Mouse (Mus musculus): Measurements from ENCODE around the gene Mast1.

The Mast1 gene

GRCm38 (mm10) chr8:84936962-84937546, at the start of gene Mast1:
Gene Mast1, minus strand, starts transcription at chr8:84937359.
- DNase-seq: peak; percentile 84

- DNase-seq: no peak
Observed at GRCm38 (mm10) chr8:84986379-84986945, 49.3 kb upstream of the Mast1 start.

- DNase-seq: peak; percentile 93
Observed at GRCm38 (mm10) chr8:84985684-84986378, 48.7 kb upstream of the Mast1 start.

GRCm38 (mm10) chr8:84985049-84985683, 48.0 kb upstream of the Mast1 start:
- no peak for DNase-seq

GRCm38 (mm10) chr8:84984294-84985048, 47.3 kb upstream of the Mast1 start:
- no peak for DNase-seq

- no peak for DNase-seq
Observed at GRCm38 (mm10) chr8:84982499-84983011, 45.4 kb upstream of the Mast1 start.

- DNase-seq: no peak
Observed at GRCm38 (mm10) chr8:84981644-84982498, 44.7 kb upstream of the Mast1 start.

- DNase-seq: peak; percentile 76
Observed at GRCm38 (mm10) chr8:84980622-84981358, 43.6 kb upstream of the Mast1 start.

- peak; percentile 91 for DNase-seq
Observed at GRCm38 (mm10) chr8:84979599-84980421, 42.7 kb upstream of the Mast1 start.

GRCm38 (mm10) chr8:84978248-84978940, 41.2 kb upstream of the Mast1 start, which contains the start of gene Junb:
Gene Junb, minus strand, starts transcription at chr8:84978718.
- DNase-seq: peak; percentile 91

GRCm38 (mm10) chr8:84977435-84978247, 40.5 kb upstream of the Mast1 start:
- peak; percentile 70 for DNase-seq

GRCm38 (mm10) chr8:84976763-84977434, 39.7 kb upstream of the Mast1 start:
- DNase-seq: no peak

GRCm38 (mm10) chr8:84976031-84976762, 39.0 kb upstream of the Mast1 start:
- peak; percentile 96 for DNase-seq

GRCm38 (mm10) chr8:84975434-84975833, 38.3 kb upstream of the Mast1 start:
- DNase-seq: peak; percentile 65

- no peak for DNase-seq
Observed at GRCm38 (mm10) chr8:84974543-84975142, 37.5 kb upstream of the Mast1 start.

GRCm38 (mm10) chr8:84973803-84974542, 36.8 kb upstream of the Mast1 start:
- DNase-seq: no peak
